27 mouse cellular contexts compared by ENCODE assay signal in genomic region chr13:114080491-114080890, GRCm38 (mm10).
"Had no signal": no experiment of that assay in that cellular context is flagged by ENCODE, and none has a peak within 500 bp of the region (broad histone marks: within the 10 kb centered on the region; RNA-seq: fewer than 3 reads in every experiment).

No protein-coding gene starts in this region.

- H3K9me3 ChIP-seq: embryonic facial prominence, embryonic 10.5 days; embryonic facial prominence, embryonic 12.5 days; embryonic facial prominence, embryonic 13.5 days; embryonic facial prominence, embryonic 15.5 days; forebrain, embryonic 10.5 days; forebrain, embryonic 12.5 days; forebrain, embryonic 13.5 days; forebrain, embryonic 15.5 days had no signal

- ATAC-seq: forebrain, embryonic 13.5 days; forebrain, embryonic 14.5 days; forebrain, embryonic 15.5 days; forebrain, embryonic 16.5 days; forebrain, postnatal 0 days had no signal

- H3K4me2 ChIP-seq: embryonic facial prominence, embryonic 12.5 days; embryonic facial prominence, embryonic 13.5 days; embryonic facial prominence, embryonic 15.5 days; forebrain, embryonic 12.5 days; forebrain, embryonic 13.5 days; forebrain, embryonic 15.5 days had no signal

- DNase-seq: cerebellum, adult 2 months; cerebellum, adult 8-10 months; cerebellum, adult 9-10 months; cerebellum, adult 9-11 months; cerebellum, postnatal 10 days; cerebellum, postnatal 14 days; cerebellum, postnatal 25 days; cerebellum, postnatal 36 days; embryo, embryonic 11 days; forebrain, postnatal 0 days; gastrocnemius, adult 2 months; gastrocnemius, postnatal 10 days; gastrocnemius, postnatal 14 days; gastrocnemius, postnatal 25 days; gastrocnemius, postnatal 36 days; heart, adult 18-20 months had no signal

- H3K36me3 ChIP-seq: embryonic facial prominence, embryonic 10.5 days; embryonic facial prominence, embryonic 12.5 days; embryonic facial prominence, embryonic 13.5 days; embryonic facial prominence, embryonic 15.5 days; forebrain, embryonic 10.5 days; forebrain, embryonic 12.5 days; forebrain, embryonic 15.5 days had no signal

- H3K27me3 ChIP-seq: embryonic facial prominence, embryonic 12.5 days; embryonic facial prominence, embryonic 13.5 days; embryonic facial prominence, embryonic 15.5 days; forebrain, embryonic 13.5 days; forebrain, embryonic 15.5 days had no signal

- H3K9ac ChIP-seq: embryonic facial prominence, embryonic 12.5 days; embryonic facial prominence, embryonic 13.5 days; embryonic facial prominence, embryonic 15.5 days; forebrain, embryonic 12.5 days; forebrain, embryonic 13.5 days; forebrain, embryonic 15.5 days; forebrain, postnatal 0 days had no signal

- H3K4me3 ChIP-seq: embryonic facial prominence, embryonic 10.5 days; embryonic facial prominence, embryonic 12.5 days; embryonic facial prominence, embryonic 13.5 days; embryonic facial prominence, embryonic 15.5 days; erythroblast, embryonic 14.5 days; forebrain, embryonic 10.5 days; forebrain, embryonic 12.5 days; forebrain, embryonic 13.5 days; forebrain, embryonic 15.5 days; gastrocnemius, adult 2 months had no signal

- H3K27ac ChIP-seq: embryonic facial prominence, embryonic 10.5 days; embryonic facial prominence, embryonic 12.5 days; embryonic facial prominence, embryonic 13.5 days; embryonic facial prominence, embryonic 15.5 days; forebrain, embryonic 10.5 days; forebrain, embryonic 12.5 days; forebrain, embryonic 13.5 days; forebrain, embryonic 15.5 days; gastrocnemius, adult 2 months had no signal
